Mouse (Mus musculus) brain, embryonic 14.5 days (tissue): ENCODE data around the gene Dyx1c1.

ENCODE experiments used
- CTCF ChIP-seq: fragments of 200-500 bp; IDR thresholded peaks from 2 replicates; pipeline ENCODE4 v1.5.1; 2012; ENCODE audit warnings: inconsistent platforms, mild to moderate bottlenecking, moderate library complexity, borderline replicate concordance; ENCODE audit not compliant: insufficient read depth, insufficient read length; ENCODE audit errors: extremely low read depth
- POLR2A ChIP-seq: fragments of 200-500 bp; IDR thresholded peaks from 2 replicates; pipeline ENCODE4 v1.6.1; 2012; ENCODE audit warnings: mild to moderate bottlenecking, inconsistent platforms, borderline replicate concordance; ENCODE audit not compliant: poor library complexity, insufficient read depth, insufficient read length, severe bottlenecking; ENCODE audit errors: extremely low read depth

DNA sequence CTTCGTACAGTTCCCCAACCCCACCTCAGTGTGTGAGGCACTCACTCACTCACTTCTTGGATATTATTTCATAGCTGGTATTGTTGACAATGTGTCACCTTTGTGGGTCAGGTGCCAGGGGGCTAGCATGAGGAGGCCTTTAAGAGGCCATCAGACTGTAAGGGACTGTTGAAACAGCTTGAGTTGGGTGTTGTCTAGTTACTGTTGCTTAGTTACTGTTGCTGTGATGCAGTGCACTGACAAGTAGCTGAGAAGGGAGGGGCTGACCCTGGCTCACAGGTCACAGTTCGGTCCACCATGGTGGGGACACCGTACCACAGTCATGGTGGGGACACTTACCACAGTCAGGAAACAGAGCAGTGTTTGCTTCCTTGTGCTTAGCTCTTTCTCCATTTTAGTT, 35.5 kb upstream of the Dyx1c1 start:
- TF ChIP-seq CTCF (no peak), POLR2A (no peak)
